In genomic region chr1:171478968-171479367, GRCm38 (mm10) we compare ENCODE assay signal across 9 mouse cellular contexts. TPM values are rescaled to one million over a fixed set of nuclear protein-coding genes. Genes with fewer than 3 reads are reported as not detected.
DNase-seq lines count a peak whose midpoint lies in the region; ATAC-seq and TF ChIP-seq lines count a peak whose summit lies in the region.
"Had no signal": no experiment of that assay in that cellular context is flagged by ENCODE, and none has a peak within 500 bp of the region (broad histone marks: within the 10 kb centered on the region; RNA-seq: fewer than 3 reads in every experiment).

No protein-coding gene starts in this region.

- H3K9me3 ChIP-seq in kidney, embryonic 14.5 days (ENCODE audit: control insufficient read depth, low read length) = peaks cover 8% of the 10 kb centered on the region
- H3K9me3 ChIP-seq in limb, embryonic 11.5 days (ENCODE audit: control insufficient read depth, low read length) = no peaks in the 10 kb centered on the region
- H3K9me3 ChIP-seq: megakaryocyte, embryonic 14.5 days had no signal

- TF ChIP-seq POLR2A in cerebellum, adult 2 months (IDR thresholded peaks at IDR 0.05; ENCODE audit: borderline replicate concordance, insufficient read depth, low read length) = no peak

- H3K9ac ChIP-seq in kidney, embryonic 14.5 days (ENCODE audit: low read depth, low read length) = no peak overlapping the region
- no peak overlapping the region for H3K9ac ChIP-seq in limb, embryonic 11.5 days (ENCODE audit: low read length)

- H3K4me3 ChIP-seq in cerebellum, adult 2 months (replicated peaks; ENCODE audit: insufficient read depth, low read depth, low read length) = no peak overlapping the region
- no peak overlapping the region for H3K4me3 ChIP-seq in kidney, embryonic 14.5 days (ENCODE audit: low read length)
- no peak overlapping the region for H3K4me3 ChIP-seq in limb, embryonic 11.5 days (ENCODE audit: low read depth, low read length)

- peak; percentile 63 for DNase-seq in ovary, postnatal 14 days (ENCODE audit: low spot score)
- DNase-seq in ovary, postnatal 10 days (ENCODE audit: low spot score) = no peak
- DNase-seq in cerebellum, adult 2 months = peak; percentile 61 to 76
- DNase-seq in frontal cortex, postnatal 36 days (ENCODE audit: low spot score in 2 of 2) = peak; percentile 68 to 83
- DNase-seq in limb, embryonic 11.5 days (ENCODE audit: low spot score) = peak; percentile 68
- DNase-seq in naive thymus-derived CD4-positive, alpha-beta T cell, adult 2 months (ENCODE audit: low read depth) = peak; percentile 75
- DNase-seq in testis, postnatal 10 days (ENCODE audit: low spot score) = peak; percentile 86

- no peaks in the 10 kb centered on the region for H3K36me3 ChIP-seq in kidney, embryonic 14.5 days (ENCODE audit: control insufficient read depth, insufficient read depth, low read length)
- no peaks in the 10 kb centered on the region for H3K36me3 ChIP-seq in limb, embryonic 11.5 days (ENCODE audit: control insufficient read depth, insufficient read depth, low read length)

- 29% methylated on average over 2 of the region's 2 CpGs for WGBS in cerebellum, adult 2 months
- 39% methylated on average over 2 of the region's 2 CpGs for WGBS in kidney, embryonic 14.5 days
- WGBS in limb, embryonic 11.5 days = 56% methylated on average over 2 of the region's 2 CpGs

- H3K27ac ChIP-seq in cerebellum, adult 2 months (ENCODE audit: insufficient read depth, low read length) = no peak overlapping the region
- no peak overlapping the region for H3K27ac ChIP-seq in kidney, embryonic 14.5 days (ENCODE audit: low read depth, low read length)
- no peak overlapping the region for H3K27ac ChIP-seq in limb, embryonic 11.5 days (replicated peaks; ENCODE audit: low read depth, low read length)

- peak; percentile 60 for ATAC-seq in kidney, embryonic 14.5 days (ENCODE audit: low FRiP score, low TSS enrichment)
- no peak for ATAC-seq in limb, embryonic 11.5 days (ENCODE audit: insufficient number of reproducible peaks, low FRiP score, low TSS enrichment, low read depth)

- no peaks in the 10 kb centered on the region for H3K27me3 ChIP-seq in cerebellum, adult 2 months (ENCODE audit: control insufficient read depth, insufficient read depth, low read length)
- H3K27me3 ChIP-seq in kidney, embryonic 14.5 days (ENCODE audit: control insufficient read depth, insufficient read depth, low read length) = no peaks in the 10 kb centered on the region
- no peaks in the 10 kb centered on the region for H3K27me3 ChIP-seq in limb, embryonic 11.5 days (ENCODE audit: control insufficient read depth, insufficient read depth, low read length)
- H3K27me3 ChIP-seq: megakaryocyte, embryonic 14.5 days had no signal

- no peaks in the 10 kb centered on the region for H3K4me1 ChIP-seq in cerebellum, adult 2 months (ENCODE audit: control insufficient read depth, insufficient read depth, low read length)
- H3K4me1 ChIP-seq in kidney, embryonic 14.5 days (ENCODE audit: control insufficient read depth, insufficient read depth, low read length) = no peaks in the 10 kb centered on the region
- H3K4me1 ChIP-seq in limb, embryonic 11.5 days (ENCODE audit: control insufficient read depth, insufficient read depth, low read length) = no peaks in the 10 kb centered on the region

- peak; percentile 85 for TF ChIP-seq CTCF in cerebellum, adult 2 months (IDR thresholded peaks at IDR 0.05; ENCODE audit: borderline replicate concordance, insufficient read depth, low read depth, low read length)

- no peak overlapping the region for H3K4me2 ChIP-seq in kidney, embryonic 14.5 days (replicated peaks; ENCODE audit: low read depth, low read length)
- H3K4me2 ChIP-seq in limb, embryonic 11.5 days (ENCODE audit: low read depth, severe bottlenecking) = no peak overlapping the region

RNA-seq across cellular contexts. Expression of gene Alyref2, which starts 24.3 kb away (rescaled TPM):
- 7.5 and 7.6 TPM in 2 replicates for polyA plus RNA-seq in cerebellum, adult 2 months (2012; rRNA removed)
- 10.3 and 14.7 TPM in 2 replicates for polyA plus RNA-seq in kidney, embryonic 14.5 days (2014; fragmentation: Nextera tagmentation; extraction: Ambion mirVana)
- polyA plus RNA-seq in limb, embryonic 11.5 days (2014; fragmentation: Nextera tagmentation; extraction: Ambion mirVana) = 7.1 and 10.3 TPM in 2 replicates

RNA-seq across cellular contexts. Expression of gene F11r, which starts 41.6 kb away (rescaled TPM):
- polyA plus RNA-seq in cerebellum, adult 2 months (2012; rRNA removed) = 8.7 and 10.1 TPM in 2 replicates
- 96.4 and 127 TPM in 2 replicates for polyA plus RNA-seq in kidney, embryonic 14.5 days (2014; fragmentation: Nextera tagmentation; extraction: Ambion mirVana)
- 26.7 and 28.4 TPM in 2 replicates for polyA plus RNA-seq in limb, embryonic 11.5 days (2014; fragmentation: Nextera tagmentation; extraction: Ambion mirVana)

RNA-seq across cellular contexts. Expression of gene Itln1, which starts 56.1 kb away (rescaled TPM):
- not detected in 2 replicates for polyA plus RNA-seq in cerebellum, adult 2 months (2012; rRNA removed)
- polyA plus RNA-seq in kidney, embryonic 14.5 days (2014; fragmentation: Nextera tagmentation; extraction: Ambion mirVana) = not detected in 2 replicates
- not detected in 2 replicates for polyA plus RNA-seq in limb, embryonic 11.5 days (2014; fragmentation: Nextera tagmentation; extraction: Ambion mirVana)
